Mouse (Mus musculus) neural tube, embryonic 15.5 days (tissue): Measurements from ENCODE around the gene Vmn1r118. TPM values are rescaled to one million over a fixed set of nuclear protein-coding genes. Genes with fewer than 3 reads are reported as not detected.
"Not testable (repeated sequence)": the region's sequence is repeated elsewhere in the genome, so short reads cannot be mapped to it uniquely, and the experiment has no call there.

Experiments
- ATAC-seq: fragments of 200-750 bp; cut with Nextera tagmentation; 2 replicates; pipeline ENCODE4 v1.8.0; 2017; ENCODE audit warnings: mild to moderate bottlenecking, moderate TSS enrichment, moderate library complexity; ENCODE audit not compliant: low FRiP score
- H3K27ac ChIP-seq: fragments of 300-500 bp; sonication (generic); replicated peaks from 2 replicates; pipeline ENCODE4 v1.5.1; 2015; ENCODE audit warnings: mild to moderate bottlenecking, inconsistent platforms
- H3K27me3 ChIP-seq: fragments of 300-500 bp; sonication (generic); replicated peaks from 2 replicates; pipeline ENCODE4 v1.6.1; 2015; ENCODE audit warnings: inconsistent platforms
- H3K36me3 ChIP-seq: fragments of 300-500 bp; sonication (generic); 2 replicates; pipeline ENCODE4 v1.6.1; 2015; ENCODE audit warnings: inconsistent platforms
- H3K4me1 ChIP-seq: fragments of 300-500 bp; sonication (generic); 2 replicates; pipeline ENCODE4 v1.6.1; 2015; ENCODE audit warnings: inconsistent platforms
- H3K4me2 ChIP-seq: fragments of 300-500 bp; sonication (generic); 2 replicates; pipeline ENCODE4 v1.6.1; 2015; ENCODE audit warnings: inconsistent platforms, mild to moderate bottlenecking, moderate library complexity
- H3K4me3 ChIP-seq: fragments of 300-500 bp; sonication (generic); replicated peaks from 2 replicates; pipeline ENCODE4 v1.5.1; 2015; ENCODE audit warnings: mild to moderate bottlenecking, inconsistent platforms
- H3K9ac ChIP-seq: fragments of 300-500 bp; sonication (generic); replicated peaks from 2 replicates; pipeline ENCODE4 v1.6.1; 2015; ENCODE audit warnings: mild to moderate bottlenecking, inconsistent platforms
- H3K9me3 ChIP-seq: fragments of 300-500 bp; sonication (generic); replicated peaks from 2 replicates; pipeline ENCODE4 v1.6.1; 2016; ENCODE audit warnings: inconsistent platforms
- WGBS: fragments of 180-500 bp; shearing (Covaris S2); methylation state at CpG from one replicate; pipeline ENCODE4 v1.1.7; 2015; ENCODE audit warnings: mixed read lengths; 5-methylcytosine and 5-hydroxymethylcytosine counted together
- polyA plus RNA-seq: library from polyadenylated mRNA; unstranded; fragments of >200 nt; fragmentation: Nextera tagmentation; extraction: Ambion mirVana; gene quantifications from 2 replicates; pipeline ENCODE4 v1.2.1, GENCODE M21; 2015

Vmn1r118 gene
- not detected in 2 replicates for polyA plus RNA-seq

GRCm38 (mm10) chr7:20912247-20912646, at the start of gene Vmn1r118:
Vmn1r118 (minus strand) TSS chr7:20912347.
- no CpG with 5 or more reads among the region's 2 CpGs for WGBS
- H3K4me3 ChIP-seq, H3K9me3 ChIP-seq, H3K9ac ChIP-seq, H3K27ac ChIP-seq, H3K4me2 ChIP-seq, H3K36me3 ChIP-seq, H3K4me1 ChIP-seq, H3K27me3 ChIP-seq, ATAC-seq: not testable (repeated sequence)

GRCm38 (mm10) chr7:20884021-20884420, 28.1 kb downstream of the Vmn1r118 start, which contains the start of gene Vmn1r117:
Vmn1r117 (minus strand) TSS chr7:20884121.
- not testable (repeated sequence) for H3K36me3 ChIP-seq, H3K4me1 ChIP-seq, ATAC-seq, H3K4me2 ChIP-seq, H3K9me3 ChIP-seq, H3K4me3 ChIP-seq, H3K27ac ChIP-seq, H3K27me3 ChIP-seq, H3K9ac ChIP-seq
- no CpG with 5 or more reads among the region's 2 CpGs for WGBS

GRCm38 (mm10) chr7:20871956-20872355, 40.2 kb downstream of the Vmn1r118 start, which contains the start of gene Vmn1r116:
Vmn1r116 (plus strand) TSS chr7:20872256.
- H3K4me3 ChIP-seq, H3K27ac ChIP-seq, H3K4me1 ChIP-seq, ATAC-seq, H3K27me3 ChIP-seq, H3K9me3 ChIP-seq, H3K4me2 ChIP-seq, H3K36me3 ChIP-seq, H3K9ac ChIP-seq: not testable (repeated sequence)
- WGBS, result 43% methylated on average over 3 of the region's 3 CpGs

Other genes starting within 250 kb of the Vmn1r118 start
- not detected in 2 replicates for gene Vmn1r107, start 243.4 kb downstream of the Vmn1r118 start, polyA plus RNA-seq
- gene Vmn1r111, start 209.1 kb downstream of the Vmn1r118 start, polyA plus RNA-seq, result not detected in 2 replicates
- gene Gm10668, start 181.7 kb downstream of the Vmn1r118 start, polyA plus RNA-seq, result not detected in 2 replicates
- gene Vmn1r112, start 141.2 kb downstream of the Vmn1r118 start, polyA plus RNA-seq, result not detected in 2 replicates
- gene Vmn1r113, start 125.1 kb downstream of the Vmn1r118 start, polyA plus RNA-seq, result not detected in 2 replicates
- gene Vmn1r114, start 100.2 kb downstream of the Vmn1r118 start, polyA plus RNA-seq, result not detected in 2 replicates
- gene Vmn1r115, start 67.4 kb downstream of the Vmn1r118 start, polyA plus RNA-seq, result not detected in 2 replicates
- not detected in 2 replicates for gene Vmn1r116, start 40.1 kb downstream of the Vmn1r118 start, polyA plus RNA-seq
- not detected in 2 replicates for gene Vmn1r117, start 28.2 kb downstream of the Vmn1r118 start, polyA plus RNA-seq
- gene Vmn1r119, start 100.1 kb upstream of the Vmn1r118 start, polyA plus RNA-seq, result not detected in 2 replicates
- gene Vmn1r120, start 141.4 kb upstream of the Vmn1r118 start, polyA plus RNA-seq, result not detected in 2 replicates
- gene Vmn1r121, start 186.2 kb upstream of the Vmn1r118 start, polyA plus RNA-seq, result not detected in 2 replicates
- not detected in 2 replicates for gene Vmn1r122, start 221.8 kb upstream of the Vmn1r118 start, polyA plus RNA-seq
- not detected in 2 replicates for gene Vmn1r123, start 249.8 kb upstream of the Vmn1r118 start, polyA plus RNA-seq